Mouse (Mus musculus) T-helper 17 cell (primary cell): ENCODE results near the gene Hist1h2ah.
"Not testable (repeated sequence)": the region's sequence is repeated elsewhere in the genome, so short reads cannot be mapped to it uniquely, and the experiment has no call there.

Experiments
- in situ Hi-C, 2 experiments: fragments of 300-600 bp; cut with MboI, MseI; formaldehyde crosslinking; loops; 1 replicate in 1 of 2; 2 replicates in 1 of 2; pipeline ENCODE4 v1.15.1; 2025; ENCODE audit warnings: high pct_unique_total_duplicates in 2 of 2

The Hist1h2ah gene

DNA sequence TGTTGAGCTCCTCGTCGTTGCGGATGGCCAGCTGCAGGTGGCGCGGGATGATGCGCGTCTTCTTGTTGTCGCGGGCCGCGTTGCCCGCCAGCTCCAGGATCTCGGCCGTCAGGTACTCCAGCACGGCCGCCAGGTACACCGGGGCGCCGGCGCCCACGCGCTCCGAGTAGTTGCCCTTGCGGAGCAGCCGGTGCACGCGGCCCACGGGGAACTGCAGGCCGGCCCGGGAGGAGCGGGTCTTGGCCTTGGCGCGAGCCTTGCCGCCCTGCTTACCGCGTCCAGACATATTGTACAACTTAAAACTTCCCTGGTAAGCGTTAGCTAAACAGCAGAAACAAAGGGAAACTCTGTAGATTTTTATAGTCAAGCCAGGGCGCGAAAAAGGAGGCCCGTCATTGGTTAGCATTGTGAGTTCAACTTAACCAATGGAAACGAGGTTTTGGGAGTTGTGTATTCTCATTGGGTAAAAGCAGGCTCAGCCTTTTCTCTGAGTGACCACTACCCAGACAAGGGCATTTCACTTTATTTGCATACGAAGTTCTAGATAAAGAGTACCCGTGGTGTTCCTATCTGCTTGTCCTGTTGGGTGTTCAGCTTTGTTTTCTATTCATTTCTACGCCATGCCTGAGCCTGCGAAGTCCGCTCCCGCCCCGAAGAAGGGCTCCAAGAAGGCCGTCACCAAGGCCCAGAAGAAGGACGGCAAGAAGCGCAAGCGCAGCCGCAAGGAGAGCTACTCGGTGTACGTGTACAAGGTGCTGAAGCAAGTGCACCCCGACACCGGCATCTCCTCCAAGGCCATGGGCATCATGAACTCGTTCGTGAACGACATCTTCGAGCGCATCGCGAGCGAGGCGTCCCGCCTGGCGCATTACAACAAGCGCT is at the start of gene Hist1h2ah, which contains the start of gene Hist1h2bk:
Gene Hist1h2ah, minus strand, starts transcription at position 302 of the 882 bp plus-strand sequence.
Gene Hist1h2bk, plus strand, starts transcription at position 604 of the 882 bp plus-strand sequence.
- in situ Hi-C loops = loop anchor here (5.0 to 10.0 kb wide), 5 partner anchors 211 to 1712 kb away; partner anchors contain the start of genes Hist1h2bb (in 2 of the 2), Hist1h3c (in 2 of the 2), Hist1h2ad (in 1 of the 2) and Hist1h2ae (in 1 of the 2)

DNA sequence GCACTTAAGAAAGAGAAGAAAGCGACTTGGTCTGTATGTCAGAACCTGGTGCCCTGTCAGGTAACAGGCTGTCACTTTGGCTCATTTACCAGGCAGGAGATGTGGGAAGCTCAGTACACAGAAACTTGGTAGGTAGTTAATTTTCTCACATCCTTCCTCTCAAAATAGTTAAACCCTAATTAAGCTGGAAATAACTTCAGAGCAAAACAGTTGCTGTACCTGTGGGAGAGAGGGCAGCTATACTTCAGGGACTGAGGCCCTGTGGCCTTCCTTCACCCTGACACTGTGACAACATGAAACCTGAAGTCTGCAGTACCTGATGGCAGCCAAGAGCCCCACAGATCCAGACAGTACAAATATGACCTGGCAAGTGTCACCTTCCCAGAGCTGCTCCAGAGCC is 48.8 kb upstream of the Hist1h2ah start, which contains the start of gene Vmn1r188:
Gene Vmn1r188, plus strand, starts transcription at position 301 of the 400 bp plus-strand sequence.
- in situ Hi-C loops = not testable (repeated sequence)

- in situ Hi-C loops = loop anchor here in 1 of 2 experiments (25.0 kb wide), 1 partner anchor 526 kb away; the partner anchor contains the start of genes Olfr1366 and Zkscan8
Measured at GRCm38 (mm10) chr13:22063468-22063867, 28.1 kb upstream of the Hist1h2ah start.

DNA sequence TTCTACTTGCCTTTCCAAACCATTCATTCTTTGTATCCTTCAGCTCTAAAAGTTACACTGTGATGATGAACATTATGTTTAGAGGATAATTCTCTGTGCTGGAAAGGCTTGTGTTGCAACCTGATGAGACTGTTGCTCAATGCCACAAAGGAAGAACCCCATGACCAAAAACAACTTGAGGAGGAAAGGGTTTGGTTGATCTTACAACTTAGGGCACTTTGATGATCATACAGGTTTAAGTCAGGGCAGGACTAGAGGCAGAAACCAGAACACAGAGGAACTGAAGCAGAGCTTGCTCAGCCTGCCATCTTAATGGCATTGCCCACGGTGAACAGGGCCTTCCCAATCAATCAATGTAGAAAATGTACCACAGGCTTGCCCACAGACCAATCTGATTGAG is 26.1 kb upstream of the Hist1h2ah start:
- in situ Hi-C loops = loop anchor here in 1 of 2 experiments (25.0 kb wide), 1 partner anchor 524 kb away; the partner anchor contains the start of genes Olfr1366 and Zkscan8

DNA sequence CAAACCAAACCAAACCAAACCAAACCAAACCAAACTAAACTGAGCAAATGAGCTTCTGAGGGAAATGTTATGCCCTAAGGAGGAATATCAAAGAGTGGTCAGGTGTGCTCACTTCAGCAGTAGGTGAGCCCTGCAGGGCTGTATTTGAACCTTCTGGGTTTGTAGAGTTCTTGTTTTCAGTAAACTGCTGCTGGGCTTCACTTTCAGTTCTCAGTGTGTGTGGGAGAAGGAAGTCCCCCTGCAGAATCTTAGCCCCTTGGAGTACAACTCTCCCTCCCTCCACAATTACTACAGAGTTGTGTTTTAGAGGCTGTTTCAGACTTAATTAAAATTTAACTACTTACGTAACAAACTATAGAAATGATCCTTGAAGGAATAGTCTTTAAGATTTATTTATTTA is 18.4 kb upstream of the Hist1h2ah start:
- in situ Hi-C loops = loop anchor here in 1 of 2 experiments (5.0 to 25.0 kb wide), 2 partner anchors 516 to 1244 kb away; partner anchors contain the start of genes Olfr1366 and Zkscan8

DNA sequence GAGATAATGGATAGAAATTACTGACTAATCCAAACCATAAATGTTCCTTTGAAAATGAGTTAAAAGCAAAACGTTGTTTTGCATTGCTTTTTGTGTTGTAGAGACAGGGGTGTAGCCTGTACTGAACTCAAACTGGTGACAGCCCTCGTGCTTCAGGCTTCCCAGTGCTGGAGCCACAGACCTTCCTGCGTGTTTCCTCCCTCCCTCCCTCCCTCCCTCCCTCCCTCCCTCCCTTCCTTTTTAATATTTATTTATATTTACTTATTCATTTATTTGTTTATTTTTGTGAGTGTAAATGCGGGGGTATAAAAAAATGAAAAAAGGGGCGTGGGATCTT is 16.1 kb upstream of the Hist1h2ah start:
- in situ Hi-C loops = loop anchor here in 1 of 2 experiments (5.0 to 25.0 kb wide), 2 partner anchors 514 to 1246 kb away; partner anchors contain the start of genes Olfr1366 and Zkscan8

DNA sequence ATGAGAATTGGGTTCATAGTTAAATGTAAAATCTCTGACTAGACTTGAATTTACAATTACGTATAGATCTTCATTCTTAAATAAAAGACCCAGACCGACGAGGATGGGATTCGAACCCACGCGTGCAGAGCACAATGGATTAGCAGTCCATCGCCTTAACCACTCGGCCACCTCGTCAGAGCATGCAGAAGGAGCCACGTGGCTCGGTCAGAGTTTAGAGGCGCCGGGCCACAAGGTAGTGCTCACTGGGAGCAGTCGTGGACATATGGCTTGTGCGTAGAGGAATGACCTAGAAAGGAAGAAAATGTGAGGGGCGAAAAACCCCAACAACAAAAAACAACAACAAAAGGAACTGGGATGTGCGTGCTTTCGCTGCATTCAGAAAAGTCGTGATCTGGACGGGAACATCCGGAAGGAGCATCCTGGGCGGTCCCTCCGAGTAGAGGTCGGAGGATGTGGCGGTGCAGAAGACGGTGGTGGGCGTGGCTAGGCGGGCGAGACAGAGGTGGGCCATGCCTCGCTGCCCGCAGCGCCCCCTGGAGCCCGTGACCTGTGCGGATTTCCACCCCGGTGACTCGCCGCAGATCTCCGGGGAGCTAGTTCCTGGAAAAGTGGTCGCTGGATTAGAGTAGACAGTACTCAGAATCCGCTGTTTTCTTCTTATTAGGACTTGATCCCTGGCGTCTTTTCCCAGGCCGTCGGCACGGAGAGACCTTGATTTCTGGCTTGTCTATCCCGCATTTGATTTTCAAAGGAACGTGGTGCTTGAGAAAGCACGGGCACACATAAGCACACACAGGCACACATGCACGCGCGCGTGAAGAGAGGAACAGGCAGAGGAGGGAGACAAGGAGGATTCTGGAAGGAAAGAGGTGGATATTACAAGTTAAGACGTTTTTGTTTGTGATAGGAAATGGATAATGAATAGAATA is 15.5 kb upstream of the Hist1h2ah start:
- in situ Hi-C loops = loop anchor here in 1 of 2 experiments (5.0 to 25.0 kb wide), 2 partner anchors 514 to 1246 kb away; partner anchors contain the start of genes Olfr1366 and Zkscan8

DNA sequence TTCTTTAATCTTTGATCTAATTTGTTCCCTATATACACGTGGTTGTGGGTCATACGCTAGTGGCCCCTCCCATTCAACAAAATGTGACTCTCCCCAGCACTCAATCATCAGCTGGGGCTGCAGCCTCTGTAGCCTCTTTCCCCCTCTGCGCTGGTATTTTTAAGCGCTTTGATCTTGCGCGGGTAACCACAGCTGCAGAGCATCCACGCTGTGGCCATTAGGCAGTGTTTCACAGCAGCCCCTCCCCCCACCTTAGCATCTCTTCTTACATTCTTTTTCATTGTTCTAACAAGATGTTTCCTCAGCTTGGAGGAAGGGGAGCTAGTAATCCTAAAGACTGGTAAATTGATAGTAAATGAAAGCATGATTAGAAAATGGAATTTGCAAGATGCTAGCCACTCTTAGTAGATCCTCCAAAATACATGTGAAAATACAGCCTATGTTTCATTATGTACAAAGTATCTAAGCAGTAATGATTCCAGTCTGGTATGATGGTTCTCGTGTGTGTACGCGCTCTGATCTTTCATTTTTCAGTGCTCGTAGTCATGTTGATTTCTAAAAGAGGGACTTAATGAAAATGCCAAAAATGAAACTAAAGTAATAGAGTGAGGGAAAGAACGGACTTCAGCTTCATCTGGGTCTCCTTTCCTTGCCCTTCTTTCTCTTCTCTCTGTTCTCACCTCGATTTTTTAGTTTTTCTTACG is 14.5 kb upstream of the Hist1h2ah start:
- in situ Hi-C loops = loop anchor here (5.0 to 25.0 kb wide), 6 partner anchors 318 to 1505 kb away; partner anchors contain the start of genes Hist1h1d (in 1 of the 2), Hist1h4f (in 1 of the 2), Olfr1366 (in 1 of the 2) and Zkscan8 (in 1 of the 2)

DNA sequence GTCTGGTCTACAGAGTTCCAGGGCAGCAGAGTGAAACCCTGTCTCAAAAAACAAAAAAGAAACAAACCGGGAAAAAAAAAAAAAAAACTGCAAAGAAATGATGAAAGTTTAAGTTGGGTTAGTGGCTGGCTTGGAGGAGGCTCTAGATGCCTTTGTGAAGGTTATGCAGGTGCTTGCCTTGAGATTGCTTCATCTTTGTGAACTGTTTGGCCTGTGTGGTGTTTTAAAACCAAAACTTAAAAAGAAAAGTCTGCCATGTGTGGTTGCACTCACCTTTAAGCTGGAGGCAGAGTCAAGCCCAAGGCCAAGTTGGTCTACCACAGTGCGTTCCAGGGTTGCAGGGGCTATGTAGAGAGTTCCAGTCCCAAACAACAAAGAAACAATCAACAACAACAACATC is 13.7 kb upstream of the Hist1h2ah start:
- in situ Hi-C loops = loop anchor here (5.0 to 10.0 kb wide), 4 partner anchors 317 to 1506 kb away; partner anchors contain the start of genes Hist1h1d (in 1 of the 2) and Hist1h4f (in 1 of the 2)

DNA sequence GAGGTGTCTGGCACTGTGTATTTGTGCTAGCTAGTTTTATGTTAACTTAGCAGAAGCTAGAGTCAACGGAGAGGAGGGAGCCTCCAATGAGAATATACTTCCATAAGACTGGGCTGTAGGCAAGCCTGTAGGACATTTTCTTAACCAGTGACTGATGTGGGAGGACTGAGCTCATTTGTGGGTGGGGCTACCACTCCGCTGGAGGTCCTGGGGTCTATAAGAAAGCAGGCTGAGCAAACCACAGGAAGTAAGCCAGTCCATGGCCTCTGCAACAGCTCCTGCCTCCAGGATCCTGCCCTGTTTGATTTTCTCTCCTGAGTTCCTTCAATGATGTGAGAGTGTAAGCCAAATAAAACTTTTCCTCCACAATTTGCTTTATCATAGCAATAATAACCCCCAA is 9.9 kb upstream of the Hist1h2ah start:
- in situ Hi-C loops = loop anchor here (5.0 to 10.0 kb wide), 4 partner anchors 313 to 1509 kb away; partner anchors contain the start of genes Hist1h1d (in 1 of the 2) and Hist1h4f (in 1 of the 2)

GRCm38 (mm10) chr13:22044432-22045155 is 9.2 kb upstream of the Hist1h2ah start:
- in situ Hi-C loops = loop anchor here (5.0 to 10.0 kb wide), 5 partner anchors 312 to 1638 kb away; partner anchors contain the start of genes Hist1h1d (in 1 of the 2), Hist1h2ac (in 1 of the 2), Hist1h2bc (in 1 of the 2) and Hist1h4f (in 1 of the 2)

GRCm38 (mm10) chr13:22043503-22044431 is 8.4 kb upstream of the Hist1h2ah start:
- in situ Hi-C loops = loop anchor here (5.0 to 10.0 kb wide), 2 partner anchors 1511 to 1639 kb away; partner anchors contain the start of genes Hist1h1d (in 1 of the 2), Hist1h2ac (in 1 of the 2), Hist1h2bc (in 1 of the 2) and Hist1h4f (in 1 of the 2)

DNA sequence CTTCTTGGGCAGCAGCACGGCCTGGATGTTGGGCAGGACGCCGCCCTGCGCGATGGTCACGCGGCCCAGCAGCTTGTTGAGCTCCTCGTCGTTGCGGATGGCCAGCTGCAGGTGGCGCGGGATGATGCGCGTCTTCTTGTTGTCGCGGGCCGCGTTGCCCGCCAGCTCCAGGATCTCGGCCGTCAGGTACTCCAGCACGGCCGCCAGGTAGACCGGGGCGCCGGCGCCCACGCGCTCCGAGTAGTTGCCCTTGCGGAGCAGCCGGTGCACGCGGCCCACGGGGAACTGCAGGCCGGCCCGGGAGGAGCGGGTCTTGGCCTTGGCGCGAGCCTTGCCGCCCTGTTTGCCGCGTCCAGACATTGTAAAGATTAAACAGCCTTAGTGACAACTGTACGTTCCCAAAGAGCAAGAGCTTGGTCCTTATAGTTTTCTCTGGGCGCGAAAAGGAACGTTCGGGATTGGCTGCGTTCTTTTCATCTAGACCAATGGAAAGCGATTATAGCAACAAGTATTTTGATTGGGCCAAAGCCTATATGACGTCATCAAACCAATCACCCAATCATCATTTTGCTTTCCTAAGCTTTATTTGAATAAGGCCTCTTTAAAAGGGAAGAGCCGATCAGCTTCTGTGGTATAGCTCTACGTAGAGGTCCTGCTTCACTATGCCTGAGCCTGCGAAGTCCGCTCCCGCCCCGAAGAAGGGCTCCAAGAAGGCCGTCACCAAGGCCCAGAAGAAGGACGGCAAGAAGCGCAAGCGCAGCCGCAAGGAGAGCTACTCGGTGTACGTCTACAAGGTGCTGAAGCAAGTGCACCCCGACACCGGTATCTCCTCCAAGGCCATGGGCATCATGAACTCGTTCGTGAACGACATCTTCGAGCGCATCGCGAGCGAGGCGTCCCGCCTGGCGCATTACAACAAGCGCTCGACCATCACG is 7.5 kb upstream of the Hist1h2ah start, which contains the start of the genes Hist1h2ag and Hist1h2bj:
Gene Hist1h2ag, minus strand, starts transcription at position 377 of the 935 bp plus-strand sequence.
Gene Hist1h2bj, plus strand, starts transcription at position 647 of the 935 bp plus-strand sequence.
- in situ Hi-C loops = loop anchor here (5.0 to 10.0 kb wide), 2 partner anchors 1512 to 1639 kb away; partner anchors contain the start of genes Hist1h1d (in 1 of the 2), Hist1h2ac (in 1 of the 2), Hist1h2bc (in 1 of the 2) and Hist1h4f (in 1 of the 2)

DNA sequence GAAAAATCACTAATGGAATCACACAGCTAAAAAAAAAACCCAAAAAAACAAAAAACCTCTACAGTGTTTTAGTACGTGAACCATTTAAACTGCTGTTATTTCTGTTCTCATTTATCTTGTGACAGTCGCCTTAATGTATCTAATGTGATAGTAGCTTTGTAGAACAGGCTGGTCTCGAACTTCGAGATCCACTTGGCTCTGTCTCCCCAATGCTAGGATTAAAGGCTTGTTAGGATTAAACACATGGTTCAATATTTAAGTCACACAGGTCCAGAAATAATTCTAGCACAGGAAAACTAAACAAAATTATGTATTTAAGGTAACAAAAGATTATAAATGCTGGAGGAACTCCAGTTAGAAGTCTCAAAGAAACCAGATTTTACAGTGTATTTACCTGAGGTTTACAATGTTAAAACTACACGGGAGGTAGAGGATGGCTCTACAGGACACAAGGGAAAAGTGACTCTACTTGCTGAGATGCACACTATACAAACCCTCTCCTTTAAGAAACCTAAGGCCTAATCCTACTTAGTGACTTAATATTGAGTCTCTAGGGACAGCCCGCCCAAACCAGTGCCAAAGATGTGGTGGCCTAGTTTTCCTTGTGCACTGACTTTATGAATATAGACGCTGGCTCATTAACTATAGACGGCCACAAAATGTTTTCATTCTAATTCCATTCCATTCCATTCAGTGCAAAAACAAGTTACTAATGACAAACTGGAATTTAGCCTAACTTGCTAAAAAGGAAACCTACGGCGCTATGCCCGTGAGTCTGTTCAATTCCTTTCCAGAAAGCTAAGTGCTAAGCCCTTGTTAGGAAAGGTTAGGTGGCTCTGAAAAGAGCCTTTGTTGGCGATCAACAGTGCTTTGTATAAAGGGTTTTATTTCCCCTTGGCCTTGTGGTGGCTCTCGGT is 6.5 kb upstream of the Hist1h2ah start:
- in situ Hi-C loops = loop anchor here (5.0 to 10.0 kb wide), 2 partner anchors 1513 to 1640 kb away; partner anchors contain the start of genes Hist1h1d (in 1 of the 2), Hist1h2ac (in 1 of the 2), Hist1h2bc (in 1 of the 2) and Hist1h4f (in 1 of the 2)

- in situ Hi-C loops = loop anchor here (5.0 to 10.0 kb wide), 2 partner anchors 1514 to 1641 kb away; partner anchors contain the start of genes Hist1h1d (in 1 of the 2), Hist1h2ac (in 1 of the 2), Hist1h2bc (in 1 of the 2) and Hist1h4f (in 1 of the 2)
Measured at GRCm38 (mm10) chr13:22041142-22041536, 5.8 kb upstream of the Hist1h2ah start, which contains the start of gene Hist1h4i. Hist1h4i (minus strand) TSS chr13:22041362.
